ENCODE assay signal across 14 mouse cellular contexts in genomic region chr2:4949691-4950090, GRCm38 (mm10). TPM values are rescaled to one million over a fixed set of nuclear protein-coding genes. Genes with fewer than 3 reads are reported as not detected.
DNase-seq lines count a peak whose midpoint lies in the region; ATAC-seq and TF ChIP-seq lines count a peak whose summit lies in the region.
"Not testable (repeated sequence)": the region's sequence is repeated elsewhere in the genome, so short reads cannot be mapped to it uniquely, and the experiment has no call there.
"Had no signal": no experiment of that assay in that cellular context is flagged by ENCODE, and none has a peak within 500 bp of the region (broad histone marks: within the 10 kb centered on the region; RNA-seq: fewer than 3 reads in every experiment).

No protein-coding gene starts in this region.

- H3K27ac ChIP-seq in intestine, postnatal 0 days (ENCODE audit: low read depth, low read length); kidney, adult 2 months (ENCODE audit: insufficient read depth, low read depth, low read length); liver, adult 2 months (replicated peaks; ENCODE audit: insufficient read depth, low read depth, low read length): not testable (repeated sequence)

- 79% methylated on average over 5 of the region's 8 CpGs for WGBS in intestine, postnatal 0 days
- 75% methylated on average over 5 of the region's 8 CpGs for WGBS in kidney, adult 2 months
- WGBS in liver, adult 2 months: 63% methylated on average over 8 of the region's 8 CpGs

- not testable (repeated sequence) for H3K9me3 ChIP-seq in intestine, postnatal 0 days (ENCODE audit: control insufficient read depth)

- not testable (repeated sequence) for H3K4me1 ChIP-seq in intestine, postnatal 0 days (replicated peaks; ENCODE audit: control insufficient read depth, insufficient read depth, low read length); kidney, adult 2 months (ENCODE audit: control insufficient read depth, insufficient read depth, low read length); liver, adult 2 months (ENCODE audit: control insufficient read depth, insufficient read depth, low read length)

- TF ChIP-seq CTCF in intestine, postnatal 0 days (IDR thresholded peaks at IDR 0.05; ENCODE audit: low read depth); kidney, adult 2 months (conservative IDR thresholded peaks at IDR 0.05; ENCODE audit: insufficient read depth, insufficient read length, low read depth, low read length); liver, adult 2 months (IDR thresholded peaks at IDR 0.05; ENCODE audit: low read depth, low read length): not testable (repeated sequence)

- ATAC-seq in intestine, postnatal 0 days: 0 out of 2 replicates have a peak, but pooled peaks have one; percentile 56

- H3K4me2 ChIP-seq in intestine, postnatal 0 days (replicated peaks; ENCODE audit: low read depth): not testable (repeated sequence)

- not testable (repeated sequence) for H3K36me3 ChIP-seq in intestine, postnatal 0 days (ENCODE audit: control insufficient read depth, insufficient read depth); kidney, adult 2 months (ENCODE audit: control insufficient read depth, insufficient read depth, low read length); liver, adult 2 months (ENCODE audit: control insufficient read depth, insufficient read depth, low read length)

- not testable (repeated sequence) for H3K4me3 ChIP-seq in intestine, postnatal 0 days (ENCODE audit: low read depth, low read length); kidney, adult 2 months (ENCODE audit: insufficient read depth, low read depth, low read length); liver, adult 2 months (ENCODE audit: insufficient read depth, low read depth, low read length)

- not testable (repeated sequence) for H3K79me2 ChIP-seq in liver, adult 2 months (ENCODE audit: control insufficient read depth, insufficient read depth, low read length)

- H3K27me3 ChIP-seq in intestine, postnatal 0 days (replicated peaks; ENCODE audit: control insufficient read depth, insufficient read depth, low read length); kidney, adult 2 months (replicated peaks; ENCODE audit: control insufficient read depth, insufficient read depth, low read length); liver, adult 2 months (ENCODE audit: control insufficient read depth, insufficient read depth, low read length): not testable (repeated sequence)

- peak; percentile 74 for DNase-seq in A20 (ENCODE audit: low read depth, low spot score)
- peak; percentile 27 for DNase-seq in kidney, adult 2 months
- DNase-seq in liver, adult 2 months (ENCODE audit: extremely low read depth, low read depth, low spot score): peak; percentile 60
- DNase-seq in lung, postnatal 10 days: peak; percentile 5

- H3K9ac ChIP-seq in intestine, postnatal 0 days (ENCODE audit: low read depth, low read length); liver, adult 2 months (ENCODE audit: low read depth, low read length): not testable (repeated sequence)

- not testable (repeated sequence) for TF ChIP-seq POLR2A in kidney, adult 2 months (IDR thresholded peaks at IDR 0.05; ENCODE audit: low read depth, low read length); liver, adult 2 months (IDR thresholded peaks at IDR 0.05; ENCODE audit: extremely low read depth, insufficient read depth, low read length)

RNA-seq across cellular contexts. Expression of gene Ucma, which starts 26.2 kb away (rescaled TPM):
- polyA plus RNA-seq in intestine, postnatal 0 days (2015; fragmentation: Nextera tagmentation; extraction: Ambion mirVana): not detected in 2 replicates
- not detected in 2 replicates for polyA plus RNA-seq in kidney, adult 2 months (2012; rRNA removed)
- total RNA-seq in liver, adult 2 months (2014; rRNA removed): not detected in 2 replicates
- not detected in 2 replicates for polyA plus RNA-seq in liver, adult 2 months (2012; rRNA removed)
- total RNA-seq: adrenal gland, adult 2 months; adrenal gland, postnatal 10 days; adrenal gland, postnatal 25 days; adrenal gland, postnatal 4 days; common myeloid progenitor, adult 5-6 weeks; MEL had no signal
- polyA plus RNA-seq: adrenal gland, adult 2 months; erythroblast, embryonic 14.5 days; forebrain, embryonic 12.5 days; forebrain, embryonic 16.5 days had no signal

RNA-seq across cellular contexts. Expression of gene Phyh, which starts 30.9 kb away (rescaled TPM):
- polyA plus RNA-seq in intestine, postnatal 0 days (2015; fragmentation: Nextera tagmentation; extraction: Ambion mirVana): 210 and 230 TPM in 2 replicates
- polyA plus RNA-seq in kidney, adult 2 months (2012; rRNA removed): 322 and 403 TPM in 2 replicates
- 1,236 and 1,280 TPM in 2 replicates for total RNA-seq in liver, adult 2 months (2014; rRNA removed)
- polyA plus RNA-seq in liver, adult 2 months (2012; rRNA removed): 856 and 1,051 TPM in 2 replicates
- total RNA-seq: MEL had no signal

Comparison
In these comparisons a context has a peak if more than half of its experiments do, and no peak if none do; other contexts are left out.
1. DNase-seq: peak in every context shown above with its lines; median percentile 74 in A20; 60 in liver, adult 2 months; 27 in kidney, adult 2 months; 5 in lung, postnatal 10 days.